Mouse (Mus musculus) forelimb bud, embryonic 11.5 days (tissue): ENCODE measurements around the gene Hdac7.

ENCODE experiments used
- DNase-seq: peaks from one replicate; pipeline ENCODE4 v3.0.0-alpha.2; 2012; ENCODE audit warnings: low read depth, low spot score

The Hdac7 gene

GRCm38 (mm10) chr15:97788821-97789220 is 55.5 kb downstream of the Hdac7 start:
- no peak for DNase-seq

- no peak for DNase-seq
Observed at GRCm38 (mm10) chr15:97787799-97788667, 56.3 kb downstream of the Hdac7 start.

GRCm38 (mm10) chr15:97787148-97787798 is 57.0 kb downstream of the Hdac7 start:
- DNase-seq, result no peak

- DNase-seq, result no peak
Observed at GRCm38 (mm10) chr15:97786412-97787112, 57.7 kb downstream of the Hdac7 start.

GRCm38 (mm10) chr15:97785731-97786411 is 58.4 kb downstream of the Hdac7 start:
- no peak for DNase-seq

GRCm38 (mm10) chr15:97784561-97785161 is 59.6 kb downstream of the Hdac7 start:
- no peak for DNase-seq

GRCm38 (mm10) chr15:97784092-97784559 is 60.2 kb downstream of the Hdac7 start:
- DNase-seq, result peak; percentile 82

- DNase-seq, result peak; percentile 73
Observed at GRCm38 (mm10) chr15:97782749-97783105, 61.6 kb downstream of the Hdac7 start.

- DNase-seq, result peak; percentile 79
Observed at GRCm38 (mm10) chr15:97781961-97782748, 62.1 kb downstream of the Hdac7 start.

GRCm38 (mm10) chr15:97780611-97781031 is 63.7 kb downstream of the Hdac7 start:
- DNase-seq, result no peak

- DNase-seq, result no peak
Observed at GRCm38 (mm10) chr15:97779576-97779975, 64.7 kb downstream of the Hdac7 start.

- no peak for DNase-seq
Observed at GRCm38 (mm10) chr15:97778311-97779098, 65.8 kb downstream of the Hdac7 start, which contains the start of gene Slc48a1. TSS of gene Slc48a1 (plus strand) at chr15:97778520.

GRCm38 (mm10) chr15:97776919-97777318 is 67.4 kb downstream of the Hdac7 start:
- DNase-seq, result no peak

- DNase-seq, result peak; percentile 64
Observed at GRCm38 (mm10) chr15:97776514-97776913, 67.8 kb downstream of the Hdac7 start.

GRCm38 (mm10) chr15:97773961-97774370 is 70.3 kb downstream of the Hdac7 start:
- DNase-seq, result no peak

- no peak for DNase-seq
Observed at GRCm38 (mm10) chr15:97773108-97773507, 71.2 kb downstream of the Hdac7 start.

- no peak for DNase-seq
Observed at GRCm38 (mm10) chr15:97770280-97770679, 74.0 kb downstream of the Hdac7 start.

- no peak for DNase-seq
Observed at GRCm38 (mm10) chr15:97768192-97768591, 76.1 kb downstream of the Hdac7 start.
